Mouse (Mus musculus) brain, embryonic 14.5 days (tissue): ENCODE results near the gene Kalrn. TPM values are rescaled to one million over a fixed set of nuclear protein-coding genes. Genes with fewer than 3 reads are reported as not detected.

ENCODE experiments used
- DNase-seq: peaks from one replicate; pipeline ENCODE4 v3.0.0-alpha.2; 2011; ENCODE audit warnings: low read depth
- CTCF ChIP-seq: fragments of 200-500 bp; IDR thresholded peaks from 2 replicates; pipeline ENCODE4 v1.5.1; 2012; ENCODE audit warnings: inconsistent platforms, mild to moderate bottlenecking, moderate library complexity, borderline replicate concordance; ENCODE audit not compliant: insufficient read depth, insufficient read length; ENCODE audit errors: extremely low read depth
- POLR2A ChIP-seq: fragments of 200-500 bp; IDR thresholded peaks from 2 replicates; pipeline ENCODE4 v1.6.1; 2012; ENCODE audit warnings: mild to moderate bottlenecking, inconsistent platforms, borderline replicate concordance; ENCODE audit not compliant: poor library complexity, insufficient read depth, insufficient read length, severe bottlenecking; ENCODE audit errors: extremely low read depth
- polyA plus RNA-seq: library from polyadenylated mRNA; depleted of rRNA; stranded (reverse); fragments of >200 nt; gene quantifications from 2 replicates; pipeline ENCODE4 v1.2.3, GENCODE M21; 2012

Kalrn gene
- polyA plus RNA-seq, 1 experiment, result 52.2 TPM

DNA sequence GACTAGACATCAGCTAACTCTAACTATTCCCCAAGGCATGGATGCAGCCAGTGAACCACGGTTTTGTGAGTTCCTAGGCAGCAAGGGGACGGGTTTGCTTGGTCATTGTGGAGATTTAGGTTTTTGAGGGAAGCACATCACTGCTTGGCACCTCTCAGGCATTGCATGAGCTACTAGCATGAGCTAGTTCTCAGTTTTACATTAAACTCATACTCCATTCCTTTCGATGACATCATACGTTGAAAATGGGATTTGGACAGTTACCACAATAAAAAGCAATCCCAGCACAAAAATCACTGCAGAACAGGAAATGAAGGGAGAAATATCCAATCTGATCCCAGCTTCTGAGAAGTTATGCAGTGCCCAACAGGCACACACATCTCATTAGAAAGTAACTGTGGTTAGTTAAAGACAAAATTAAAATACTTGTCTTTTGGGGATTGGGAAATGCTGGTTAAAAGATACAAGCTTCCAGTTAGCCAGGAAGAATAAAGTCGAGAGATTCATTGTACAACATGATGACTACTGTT is 23.8 kb downstream of the Kalrn start:
- TF ChIP-seq CTCF (no peak), POLR2A (no peak)
- DNase-seq, result no peak

DNA sequence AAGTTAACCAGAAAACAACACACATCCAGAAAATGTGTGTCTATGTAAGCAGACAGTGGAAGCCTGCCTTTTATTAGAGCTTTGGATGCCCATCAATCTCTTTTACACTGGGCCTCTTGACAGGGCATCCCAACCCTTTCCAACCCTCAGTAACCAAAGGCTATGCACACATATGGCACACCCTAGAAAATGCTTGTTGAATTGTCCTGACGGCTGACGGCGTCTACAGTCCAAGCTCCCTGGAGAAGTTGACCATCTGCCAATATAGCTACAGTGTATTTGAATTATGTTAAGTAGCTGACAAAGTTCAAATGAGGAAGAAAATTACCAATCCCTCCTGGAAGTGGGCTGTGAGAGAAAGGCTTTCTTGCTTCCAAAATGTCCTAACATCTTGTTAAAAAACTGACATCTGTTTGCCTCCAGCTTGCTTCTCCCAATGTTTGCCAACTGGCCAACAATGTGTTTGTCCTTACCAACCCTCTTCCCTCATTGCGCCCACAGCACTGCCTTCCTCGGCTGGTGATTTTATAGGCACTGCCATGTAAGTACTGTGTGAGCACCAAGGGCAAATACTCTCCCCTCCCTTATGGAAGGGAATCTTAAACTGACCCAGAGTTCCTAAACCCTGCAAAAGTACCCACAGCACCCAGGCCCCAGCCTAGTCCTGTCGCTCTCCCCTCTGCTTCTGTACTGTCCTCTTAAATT is 26.4 kb downstream of the Kalrn start:
- DNase-seq, result peak; percentile 94
- TF ChIP-seq POLR2A (no peak), CTCF (no peak)

DNA sequence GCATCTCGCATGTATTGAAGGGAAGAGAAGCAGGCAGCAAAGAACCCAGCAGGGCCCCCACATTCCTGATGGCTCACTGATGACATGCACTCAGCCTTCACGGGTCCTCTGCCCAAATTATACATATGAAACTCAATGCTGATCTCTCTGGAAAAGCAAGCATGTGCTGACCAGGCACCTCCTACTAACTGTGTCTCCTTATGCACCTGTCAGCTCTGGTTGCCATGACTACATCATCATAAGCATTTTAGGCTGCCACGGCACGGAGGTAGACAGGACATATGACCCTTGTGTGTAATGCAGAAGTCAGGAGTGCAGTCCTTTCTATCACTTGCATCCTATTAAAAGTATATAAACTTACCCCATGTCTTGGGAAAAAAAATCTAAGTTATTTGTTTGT is 29.6 kb downstream of the Kalrn start:
- peak; percentile 36 for DNase-seq
- TF ChIP-seq CTCF (no peak), POLR2A (no peak)

DNA sequence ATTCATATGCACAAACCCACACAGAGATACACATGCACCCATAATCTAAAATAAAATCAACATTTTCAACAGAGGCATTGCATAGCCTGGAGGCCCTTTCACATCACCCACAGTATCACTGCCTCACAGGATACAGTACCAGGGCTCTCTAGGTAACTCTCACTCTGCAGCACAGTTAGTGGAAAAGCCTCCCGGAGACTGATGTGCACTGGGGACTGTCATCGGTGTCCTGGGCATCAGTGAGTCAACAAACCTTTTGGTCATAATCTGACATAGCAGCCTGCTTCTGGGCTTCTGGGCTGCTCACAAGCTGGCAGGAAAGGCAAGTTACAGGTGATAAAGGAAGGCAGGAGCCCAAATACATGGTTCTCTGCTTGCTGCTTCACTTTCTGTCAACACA is 31.0 kb downstream of the Kalrn start:
- TF ChIP-seq POLR2A (no peak), CTCF (no peak)
- DNase-seq, result no peak

DNA sequence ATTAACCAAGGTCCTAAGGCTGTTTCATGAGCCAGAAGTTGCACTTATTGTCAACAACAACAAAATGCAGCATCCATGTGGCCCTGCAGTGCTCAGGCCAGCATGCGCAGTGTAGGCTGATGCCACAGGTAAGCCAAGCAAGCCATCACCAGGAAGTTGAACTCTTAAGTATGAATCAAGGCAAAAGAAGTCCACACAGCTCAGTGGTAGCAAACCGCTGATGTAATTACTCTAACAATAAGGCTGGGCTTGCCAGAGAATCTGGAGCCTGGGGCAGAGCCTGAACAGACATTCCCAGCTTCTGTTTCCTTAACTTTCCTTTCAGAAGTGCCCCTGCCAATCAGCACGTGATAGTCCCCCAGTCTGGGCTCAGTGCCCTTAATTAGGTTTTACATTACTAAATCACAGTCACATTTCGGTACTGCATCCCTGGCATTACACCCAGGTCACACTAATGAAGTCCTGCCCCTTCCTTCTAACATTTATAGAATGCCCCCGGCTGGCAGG is 34.6 kb downstream of the Kalrn start:
- DNase-seq, result peak; percentile 92

DNA sequence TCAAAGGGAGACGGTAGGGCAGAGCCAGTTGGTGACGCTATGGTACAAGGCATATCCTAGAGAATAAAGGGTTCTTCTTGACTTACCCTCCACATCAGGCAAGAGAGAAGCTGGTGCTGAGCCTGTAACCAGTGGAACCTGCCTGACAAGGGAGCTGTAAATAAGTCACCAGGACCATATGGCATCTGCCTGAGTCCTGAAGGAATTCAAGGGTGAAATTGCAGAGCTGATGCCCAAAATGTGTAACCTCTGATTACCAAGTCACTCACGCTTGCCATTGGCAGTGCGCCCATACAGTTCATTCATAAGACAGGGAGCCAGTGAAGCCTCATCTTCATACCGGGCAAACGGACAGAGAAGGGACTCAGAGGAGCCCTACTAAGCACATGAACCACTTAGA is 37.0 kb downstream of the Kalrn start:
- peak; percentile 89 for DNase-seq
- TF ChIP-seq CTCF (no peak), POLR2A (no peak)

More for the DNA sequence above, 34.6 kb downstream of the Kalrn start:
- TF ChIP-seq CTCF, result no peak
- no peak for TF ChIP-seq POLR2A

DNA sequence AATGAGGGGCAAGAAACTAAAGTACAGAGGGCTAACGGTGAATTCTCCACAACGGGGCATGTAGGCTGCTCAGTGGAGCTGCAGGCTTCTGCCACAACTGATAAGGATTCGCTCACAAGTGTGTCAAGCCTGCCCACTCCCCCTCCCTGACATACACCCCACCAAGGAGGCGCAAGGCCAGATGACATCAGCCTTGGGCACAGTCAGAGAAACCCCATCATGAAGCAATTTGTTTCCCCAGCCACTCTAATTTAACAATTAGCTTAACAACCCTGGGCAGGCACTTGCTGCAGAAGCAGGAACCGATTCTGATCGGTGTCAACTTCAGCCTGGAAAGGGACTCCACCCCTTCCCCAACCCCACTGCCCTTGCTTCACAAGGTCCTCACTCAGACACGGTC is 38.2 kb downstream of the Kalrn start:
- DNase-seq, result peak; percentile 75
- no peak for TF ChIP-seq POLR2A
- TF ChIP-seq CTCF, result no peak

DNA sequence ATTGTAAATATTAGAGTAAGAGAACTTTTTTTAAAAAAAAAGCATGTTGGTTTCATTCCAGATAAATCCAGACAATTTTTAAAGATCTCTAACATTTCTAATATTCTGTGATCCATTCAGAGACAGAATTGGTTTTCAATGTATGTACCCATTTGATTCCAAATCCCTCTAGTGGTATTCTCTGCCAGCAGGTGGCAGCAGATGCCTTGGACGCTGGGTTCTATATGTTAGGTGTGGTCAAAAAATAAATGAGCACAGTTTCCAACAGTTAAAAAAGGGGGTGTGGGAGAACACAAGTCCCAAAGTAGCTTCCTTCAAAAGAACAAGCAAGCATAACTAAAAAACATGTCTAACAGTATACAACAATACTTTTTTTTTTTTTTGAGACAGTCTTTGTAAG is 41.8 kb downstream of the Kalrn start:
- peak; percentile 66 for DNase-seq

DNA sequence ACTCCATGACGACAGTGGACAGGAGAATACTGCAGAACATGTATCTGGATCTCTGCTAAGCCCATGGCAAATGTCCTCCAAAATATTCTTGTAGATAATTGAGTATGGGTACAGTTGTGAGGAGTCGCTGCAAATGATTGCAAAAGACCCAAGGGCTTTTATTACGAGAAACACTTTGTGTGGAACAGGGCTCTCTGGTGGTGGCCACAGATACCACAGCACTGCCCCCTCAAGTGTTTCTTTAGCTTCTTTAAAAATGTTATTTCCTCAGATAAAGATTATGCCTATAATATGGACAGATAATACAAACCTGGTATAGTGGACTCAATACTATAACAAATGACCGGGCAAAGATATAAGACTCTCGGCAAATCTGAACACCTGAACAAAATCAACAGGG is 43.3 kb downstream of the Kalrn start:
- no peak for DNase-seq
- TF ChIP-seq CTCF (no peak), POLR2A (no peak)

More for the DNA sequence above, 41.8 kb downstream of the Kalrn start:
- peak; percentile 71; the same call in 1 of the 2 replicates for TF ChIP-seq CTCF
- TF ChIP-seq POLR2A, result no peak

DNA sequence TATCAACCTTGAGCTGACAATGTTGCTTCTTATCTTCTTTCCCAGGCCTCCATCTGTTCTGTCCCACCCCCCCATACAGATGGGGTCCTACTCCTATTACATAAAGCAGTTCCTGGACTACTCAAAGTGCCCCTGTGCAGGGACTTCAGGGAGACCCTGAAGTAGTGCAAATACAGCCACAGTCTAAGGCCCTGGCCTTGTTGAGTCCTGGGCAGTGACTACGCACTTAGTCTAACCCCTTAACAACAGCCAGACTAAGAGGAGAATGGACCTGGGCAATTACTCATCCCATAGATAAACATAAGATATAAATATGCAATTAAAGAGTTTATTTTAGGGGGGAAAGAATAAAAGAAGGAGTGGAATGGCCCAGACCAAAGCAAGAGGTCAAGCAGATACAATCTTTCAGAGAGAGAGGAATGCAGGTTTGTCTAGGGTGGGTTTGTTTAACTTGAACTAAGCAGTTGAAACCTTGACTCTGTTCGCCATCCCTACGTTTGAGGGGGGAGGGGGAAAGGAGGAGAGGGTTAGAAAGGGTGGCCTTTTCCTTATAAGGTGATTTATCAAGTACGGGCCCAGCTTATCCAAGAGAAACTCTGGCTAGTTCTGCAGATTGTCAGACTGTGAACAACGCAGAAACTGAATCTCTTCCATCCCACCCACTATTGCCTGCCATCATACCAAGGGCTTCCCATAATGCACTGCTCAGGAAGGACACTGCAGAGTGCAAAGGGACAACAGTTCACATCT is 44.9 kb downstream of the Kalrn start:
- TF ChIP-seq POLR2A (no peak), CTCF (no peak)
- DNase-seq, result no peak

DNA sequence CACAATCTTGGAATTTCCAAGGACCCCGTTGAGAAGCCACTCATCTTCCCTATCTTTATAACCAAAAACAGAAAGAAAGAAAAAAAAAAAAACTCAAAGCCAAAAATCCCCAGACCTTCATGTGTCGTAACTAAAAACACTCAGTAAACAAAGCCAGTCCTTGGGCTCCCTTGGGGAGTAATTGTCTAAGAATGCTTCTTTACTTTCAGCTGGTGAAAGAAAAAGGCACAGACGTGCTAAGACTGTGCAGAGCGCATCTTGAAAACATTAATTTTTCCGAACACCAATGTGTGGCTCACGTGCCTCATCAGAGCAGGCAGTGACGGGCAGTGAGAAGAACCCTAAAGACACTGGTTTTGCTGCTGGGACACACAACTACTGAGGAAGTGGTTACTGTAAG is 47.0 kb downstream of the Kalrn start:
- no peak for DNase-seq
- TF ChIP-seq POLR2A (no peak), CTCF (no peak)
